Mouse (Mus musculus): ENCODE measurements around the gene Sag. TPM values are rescaled to one million over a fixed set of nuclear protein-coding genes. Genes with fewer than 3 reads are reported as not detected.

Sag gene
- total and polyA plus RNA-seq, 3 experiments: 0.19 to 2.0 (median 1.0) TPM

- no peak overlapping the region for H3K27ac ChIP-seq (ENCODE audit: insufficient read depth, low read depth)
- H3K4me1 ChIP-seq (ENCODE audit: control insufficient read depth in 1 of 2, insufficient read depth in 2 of 2): peaks cover 0 to 19% of the 10 kb centered on the region in 2 experiments; a peak in 2 of 4 replicates
- no peak for DNase-seq (ENCODE audit: extremely low read depth)
- peaks cover 2% of the 10 kb centered on the region for H3K9me3 ChIP-seq (replicated peaks; ENCODE audit: low read length)
- dilution Hi-C loops (cut with MboI; ENCODE audit: extremely low pct_ligation_motif_present, extremely low pct_unique_long_range_greater_than_20kb, low sequenced_read_pairs): no loop called here
- no peak overlapping the region for H3K4me2 ChIP-seq (ENCODE audit: insufficient read depth, low read depth, poor library complexity, severe bottlenecking)
- H3K9ac ChIP-seq (ENCODE audit: insufficient read depth, low read depth): no peak overlapping the region
- no peaks in the 10 kb centered on the region for H3K36me3 ChIP-seq (replicated peaks in 1 of 2; ENCODE audit: control insufficient read depth in 1 of 2, insufficient read depth in 1 of 2, low read length in 1 of 2)
- H3K79me2 ChIP-seq (replicated peaks; ENCODE audit: control insufficient read depth, extremely low read depth, insufficient read depth, poor library complexity, severe bottlenecking): no peaks in the 10 kb centered on the region
- in situ Hi-C loops (cut with MboI; ENCODE audit: low pct_ligation_motif_present, low pct_unique_long_range_greater_than_20kb, low sequenced_read_pairs): no loop called here
- TF ChIP-seq BHLHE40 (IDR thresholded peaks at IDR 0.05; ENCODE audit: low read depth, low read length) (no peak), NRF1 (IDR thresholded peaks at IDR 0.05; ENCODE audit: low read depth, low read length) (no peak), ZKSCAN1 (IDR thresholded peaks at IDR 0.05; ENCODE audit: borderline replicate concordance, low read depth, low read length) (no peak), HCFC1 (IDR thresholded peaks at IDR 0.05; ENCODE audit: low read depth, low read length) (no peak), EP300 (IDR thresholded peaks at IDR 0.05; ENCODE audit: low read length) (no peak), POLR2AphosphoS2 (IDR thresholded peaks at IDR 0.05; ENCODE audit: low read depth, low read length) (no peak), POLR2A (IDR thresholded peaks at IDR 0.05; ENCODE audit: low read depth, low read length) (no peak), ZC3H11A (IDR thresholded peaks at IDR 0.05; ENCODE audit: low read depth, low read length) (no peak), MYC (IDR thresholded peaks at IDR 0.05; ENCODE audit: low read depth, low read length) (no peak), ZNF384 (IDR thresholded peaks at IDR 0.05; ENCODE audit: low read depth, low read length) (no peak), CHD1 (IDR thresholded peaks at IDR 0.05; ENCODE audit: low read depth, low read length) (no peak)
- no peak overlapping the region for H3K4me3 ChIP-seq (replicated peaks in 1 of 3; ENCODE audit: low read depth in 2 of 3, low read length in 2 of 3, poor library complexity in 1 of 3)
- H3K27me3 ChIP-seq (replicated peaks): no peaks in the 10 kb centered on the region
Measured at GRCm38 (mm10) chr1:87840411-87841208, 37.1 kb downstream of the Sag start.

- DNase-seq (ENCODE audit: extremely low read depth): peak; percentile 73
- Histone ChIP-seq H3K36me3 (replicated peaks in 1 of 2; ENCODE audit: control insufficient read depth in 1 of 2, insufficient read depth in 1 of 2, low read length in 1 of 2) (no peaks in the 10 kb centered on the region), H3K9me3 (replicated peaks; ENCODE audit: low read length) (peaks cover 10% of the 10 kb centered on the region), H3K9ac (ENCODE audit: insufficient read depth, low read depth) (no peak overlapping the region), H3K4me1 (ENCODE audit: control insufficient read depth in 1 of 2, insufficient read depth in 2 of 2) (peaks cover 36 to 68% of the 10 kb centered on the region in 2 experiments), H3K27me3 (replicated peaks) (no peaks in the 10 kb centered on the region), H3K4me2 (ENCODE audit: insufficient read depth, low read depth, poor library complexity, severe bottlenecking) (no peak overlapping the region), H3K79me2 (replicated peaks; ENCODE audit: control insufficient read depth, extremely low read depth, insufficient read depth, poor library complexity, severe bottlenecking) (no peaks in the 10 kb centered on the region), H3K27ac (ENCODE audit: insufficient read depth, low read depth) (peak overlapping the region; percentile 78), H3K4me3 (replicated peaks in 1 of 3; ENCODE audit: low read depth in 2 of 3, low read length in 2 of 3, poor library complexity in 1 of 3) (no peak overlapping the region)
- in situ Hi-C loops (cut with MboI; ENCODE audit: low pct_ligation_motif_present, low pct_unique_long_range_greater_than_20kb, low sequenced_read_pairs): no loop called here
- dilution Hi-C loops (cut with MboI; ENCODE audit: extremely low pct_ligation_motif_present, extremely low pct_unique_long_range_greater_than_20kb, low sequenced_read_pairs): no loop called here
- TF ChIP-seq MXI1 (IDR thresholded peaks at IDR 0.05; ENCODE audit: low read depth, low read length) (no peak), POLR2A (IDR thresholded peaks at IDR 0.05; ENCODE audit: low read depth, low read length) (no peak), SIN3A (IDR thresholded peaks at IDR 0.05; ENCODE audit: low read length) (0 out of 2 replicates have a peak, but pooled peaks have one; percentile 54), MEF2A (IDR thresholded peaks at IDR 0.05; ENCODE audit: borderline replicate concordance, low read depth, low read length) (peak; percentile 95), IRF4 (IDR thresholded peaks at IDR 0.05; ENCODE audit: low read depth, low read length) (peak; percentile 30; the same call in 1 of the 2 replicates), RAD21 (IDR thresholded peaks at IDR 0.05; ENCODE audit: low read depth, low read length) (no peak), CHD2 (IDR thresholded peaks at IDR 0.05; ENCODE audit: low read length) (peak; percentile 53; the same call in 1 of the 2 replicates), ETS1 (conservative IDR thresholded peaks at IDR 0.05; ENCODE audit: low read depth, low read length) (peak; percentile 78), BHLHE40 (IDR thresholded peaks at IDR 0.05; ENCODE audit: low read depth, low read length) (peak; percentile 78), TCF12 (IDR thresholded peaks at IDR 0.05; ENCODE audit: low read depth, low read length) (peak; percentile 99), EP300 (IDR thresholded peaks at IDR 0.05; ENCODE audit: low read length) (peak; percentile 62; the same call in 1 of the 2 replicates), MAX (IDR thresholded peaks at IDR 0.05; ENCODE audit: low read length) (peak; percentile 66; the same call in 1 of the 2 replicates), MAZ (IDR thresholded peaks at IDR 0.05; ENCODE audit: low read depth, low read length) (0 out of 2 replicates have a peak, but pooled peaks have one; percentile 36), SMC3 (IDR thresholded peaks at IDR 0.05; ENCODE audit: low read depth, low read length) (no peak)
Measured at GRCm38 (mm10) chr1:87846801-87847474, 43.5 kb downstream of the Sag start.
